Mouse (Mus musculus) C2C12 (cell line): ENCODE data around the gene Hoxa5. TPM values are rescaled to one million over a fixed set of nuclear protein-coding genes. Genes with fewer than 3 reads are reported as not detected.

Experiments
- H3K27me3 ChIP-seq: one replicate; pipeline ENCODE4 v1.6.1; 2011; ENCODE audit not compliant: control insufficient read depth, insufficient read depth, insufficient read length
- H3K36me3 ChIP-seq: one replicate; pipeline ENCODE4 v1.6.1; 2011; ENCODE audit not compliant: control insufficient read depth, insufficient read depth
- H3K4me3 ChIP-seq: one replicate; pipeline ENCODE4 v1.5.1; 2011; ENCODE audit warnings: mild to moderate bottlenecking, control low read depth; ENCODE audit not compliant: poor library complexity, insufficient read depth, severe bottlenecking
- H3K79me2 ChIP-seq: one replicate; pipeline ENCODE4 v1.6.1; 2011; ENCODE audit not compliant: control insufficient read depth, insufficient read depth
- H3K79me3 ChIP-seq: one replicate; pipeline ENCODE4 v1.6.1; 2011; ENCODE audit warnings: low read depth, control low read depth
- H3ac ChIP-seq: one replicate; pipeline ENCODE3; 2011; ENCODE audit warnings: low read depth; ENCODE audit not compliant: control insufficient read depth, insufficient read length
- CEBPB ChIP-seq: IDR thresholded peaks from one replicate; pipeline ENCODE4 v1.6.1; 2011; ENCODE audit warnings: low read depth, mild to moderate bottlenecking, control low read depth, moderate library complexity
- CTCF ChIP-seq: IDR thresholded peaks from one replicate; pipeline ENCODE4 v1.5.1; 2011; ENCODE audit not compliant: control insufficient read depth, insufficient read depth, insufficient read length
- FOSL1 ChIP-seq: IDR thresholded peaks from one replicate; pipeline ENCODE4 v1.8.0; 2011; ENCODE audit warnings: mild to moderate bottlenecking, low read length; ENCODE audit not compliant: poor library complexity, insufficient read depth, severe bottlenecking
- MAX ChIP-seq: IDR thresholded peaks from one replicate; pipeline ENCODE4 v1.6.1; 2011; ENCODE audit warnings: mild to moderate bottlenecking, control low read depth
- MYOD1 ChIP-seq: IDR thresholded peaks from one replicate; pipeline ENCODE4 v1.6.1; 2011; ENCODE audit warnings: low read depth; ENCODE audit not compliant: control insufficient read depth, insufficient read length
- MYOG ChIP-seq: IDR thresholded peaks from one replicate; pipeline ENCODE4 v1.6.1; 2011; ENCODE audit not compliant: control insufficient read depth, insufficient read length; ENCODE audit errors: extremely low read depth
- USF1 ChIP-seq: IDR thresholded peaks from one replicate; pipeline ENCODE4 v1.6.1; 2011; ENCODE audit warnings: low read depth, mild to moderate bottlenecking, control low read depth, moderate library complexity
- polyA plus RNA-seq: library from polyadenylated mRNA; unstranded; fragments of >200 nt; fragmentation: generic; extraction: Trizol; gene quantifications from one replicate; pipeline ENCODE4 v1.2.1, GENCODE M21; 2012; ENCODE audit warnings: missing spikeins

The Hoxa5 gene
- polyA plus RNA-seq, 1 experiment: 1.5 TPM

GRCm38 (mm10) chr6:52177806-52178205 is 26.6 kb downstream of the Hoxa5 start:
- H3K4me3 ChIP-seq: no peak overlapping the region
- H3K79me3 ChIP-seq: no peaks in the 10 kb centered on the region
- no peaks in the 10 kb centered on the region for H3K79me2 ChIP-seq
- H3K27me3 ChIP-seq: no peaks in the 10 kb centered on the region
- no peak overlapping the region for H3ac ChIP-seq
- TF ChIP-seq FOSL1 (no peak), CTCF (no peak), USF1 (no peak), MAX (no peak), CEBPB (no peak), MYOD1 (no peak), MYOG (no peak)
- H3K36me3 ChIP-seq: no peaks in the 10 kb centered on the region

GRCm38 (mm10) chr6:52177061-52177735 is 27.2 kb downstream of the Hoxa5 start, which contains the start of gene 5730596B20Rik:
TSS of gene 5730596B20Rik (plus strand) at chr6:52177498.
- Histone ChIP-seq H3K27me3 (no peaks in the 10 kb centered on the region), H3ac (no peak within 1 kb of the TSS), H3K4me3 (no peak within 1 kb of the TSS), H3K79me3 (no peaks in the 10 kb centered on the region), H3K79me2 (no peaks in the 10 kb centered on the region), H3K36me3 (no peaks in the 10 kb centered on the region)
- TF ChIP-seq CEBPB (no peak), MYOG (no peak), CTCF (no peak), MYOD1 (no peak), FOSL1 (no peak), MAX (no peak), USF1 (no peak)

GRCm38 (mm10) chr6:52176391-52176790 is 28.0 kb downstream of the Hoxa5 start:
- TF ChIP-seq USF1 (no peak), MAX (no peak), CTCF (no peak), FOSL1 (no peak), MYOD1 (no peak), MYOG (no peak), CEBPB (no peak)
- no peak overlapping the region for H3ac ChIP-seq
- H3K79me2 ChIP-seq: no peaks in the 10 kb centered on the region
- no peaks in the 10 kb centered on the region for H3K27me3 ChIP-seq
- no peaks in the 10 kb centered on the region for H3K36me3 ChIP-seq
- H3K4me3 ChIP-seq: no peak overlapping the region
- H3K79me3 ChIP-seq: no peaks in the 10 kb centered on the region

- no peak overlapping the region for H3ac ChIP-seq
- TF ChIP-seq FOSL1: no peak
- TF ChIP-seq CEBPB: no peak
- TF ChIP-seq MYOG: no peak
- no peak for TF ChIP-seq MAX
- TF ChIP-seq CTCF: no peak
- no peak for TF ChIP-seq MYOD1
- no peak for TF ChIP-seq USF1
- no peaks in the 10 kb centered on the region for H3K79me3 ChIP-seq
- no peaks in the 10 kb centered on the region for H3K79me2 ChIP-seq
- no peak overlapping the region for H3K4me3 ChIP-seq
- no peaks in the 10 kb centered on the region for H3K36me3 ChIP-seq
- H3K27me3 ChIP-seq: no peaks in the 10 kb centered on the region
Measured at GRCm38 (mm10) chr6:52175864-52176263, 28.5 kb downstream of the Hoxa5 start.

- no peaks in the 10 kb centered on the region for H3K36me3 ChIP-seq
- no peaks in the 10 kb centered on the region for H3K27me3 ChIP-seq
- TF ChIP-seq MYOD1 (no peak), CEBPB (no peak), MYOG (no peak), CTCF (no peak), FOSL1 (no peak), USF1 (no peak), MAX (no peak)
- no peak overlapping the region for H3K4me3 ChIP-seq
- no peak overlapping the region for H3ac ChIP-seq
- H3K79me3 ChIP-seq: no peaks in the 10 kb centered on the region
- H3K79me2 ChIP-seq: no peaks in the 10 kb centered on the region
Measured at GRCm38 (mm10) chr6:52174968-52175751, 29.2 kb downstream of the Hoxa5 start.
